Mouse (Mus musculus): Measurements from ENCODE around the gene Ugt2b36.

- TF ChIP-seq GATA1 (IDR thresholded peaks at IDR 0.05; ENCODE audit: low read length) (no peak), TAL1 (IDR thresholded peaks at IDR 0.05; ENCODE audit: low read length) (no peak)
Observed at GRCm38 (mm10) chr5:87092346-87093027, at the start of gene Ugt2b36.
